Mouse (Mus musculus): Measurements from ENCODE around the gene Krtap6-1.
"Not testable (repeated sequence)": the region's sequence is repeated elsewhere in the genome, so short reads cannot be mapped to it uniquely, and the experiment has no call there.

The Krtap6-1 gene

DNA sequence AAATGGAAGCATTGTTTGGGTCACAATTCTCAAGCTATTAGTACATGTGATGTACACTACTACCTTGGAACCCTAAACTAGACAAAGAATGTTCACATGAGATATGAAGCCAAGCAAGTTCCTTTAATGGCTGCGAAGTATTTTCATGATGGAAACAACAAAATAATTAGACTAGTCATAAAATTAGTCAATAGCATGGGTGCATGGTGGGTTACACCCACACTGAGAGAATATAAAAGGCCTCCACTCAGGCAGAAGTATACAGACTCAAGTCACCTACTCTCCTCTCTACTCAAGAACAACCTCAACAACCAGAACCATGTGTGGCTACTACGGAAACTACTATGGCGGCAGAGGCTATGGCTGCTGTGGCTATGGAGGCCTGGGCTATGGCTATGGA, at the start of gene Krtap6-1:
TSS of gene Krtap6-1 (plus strand) at position 301 of the 400 bp plus-strand sequence.
- not testable (repeated sequence) for DNase-seq (ENCODE audit: low spot score in 2 of 2)

DNA sequence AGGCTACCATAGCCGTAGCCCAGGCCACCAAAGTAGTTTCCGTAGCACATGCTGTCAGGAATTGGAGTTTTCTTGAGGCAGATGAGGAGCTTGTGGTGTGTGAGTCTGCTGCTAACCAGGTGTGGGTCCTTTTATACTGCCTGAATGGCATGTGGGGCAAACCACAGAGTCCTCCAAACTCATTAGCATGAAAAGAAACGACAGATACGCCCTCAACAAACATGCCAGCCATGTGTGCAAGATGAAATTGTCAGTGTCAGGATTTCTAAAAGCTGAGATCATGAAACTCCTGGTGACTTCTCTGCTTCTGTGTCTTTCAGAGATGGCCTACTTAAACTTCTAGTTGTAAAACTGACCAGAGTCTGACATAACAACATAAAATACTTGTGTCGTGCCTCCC, 20.8 kb upstream of the Krtap6-1 start, which contains the start of gene Krtap22-2:
TSS of gene Krtap22-2 (minus strand) at position 101 of the 400 bp plus-strand sequence.
- DNase-seq (ENCODE audit: low spot score in 2 of 2) = no peak

DNA sequence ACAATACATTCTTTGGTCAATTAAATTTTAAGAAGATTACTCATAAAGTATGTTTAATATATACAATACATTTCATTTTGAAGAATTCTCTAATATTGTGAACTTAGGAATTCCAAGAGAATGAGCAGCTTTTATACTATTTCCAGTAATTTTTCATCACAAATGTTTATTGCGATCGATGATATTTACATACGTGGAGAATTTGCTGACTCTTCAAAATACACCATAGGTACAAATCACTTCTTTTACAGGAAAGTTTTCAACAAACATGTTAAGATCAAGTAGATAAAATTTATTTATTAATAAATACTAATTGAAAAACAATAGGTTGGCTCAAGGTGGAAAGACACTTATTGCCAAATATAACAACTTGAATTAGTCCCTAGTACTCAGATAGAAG, 17.5 kb upstream of the Krtap6-1 start:
- DNase-seq (ENCODE audit: low spot score in 2 of 2) = no peak

DNA sequence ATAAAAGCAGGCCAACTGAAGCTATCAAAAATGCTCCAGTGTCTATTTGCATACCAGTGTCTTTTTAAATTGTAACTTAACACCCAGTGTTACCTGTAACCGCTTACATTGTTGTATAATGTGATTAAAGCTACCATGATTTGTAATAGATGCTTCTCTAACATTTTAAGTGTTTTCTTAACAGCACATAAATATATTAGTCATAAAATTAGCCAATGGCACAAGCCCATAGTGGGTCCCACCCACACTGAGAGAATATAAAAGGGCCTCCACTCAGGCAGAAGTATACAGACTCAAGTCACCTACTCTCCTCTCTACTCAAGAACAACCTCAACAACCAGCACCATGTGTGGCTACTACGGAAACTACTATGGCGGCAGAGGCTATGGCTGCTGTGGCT, 16.5 kb upstream of the Krtap6-1 start, which contains the start of gene Gm10229:
TSS of gene Gm10229 (plus strand) at position 301 of the 400 bp plus-strand sequence.
- not testable (repeated sequence) for DNase-seq (ENCODE audit: low spot score in 2 of 2)

DNA sequence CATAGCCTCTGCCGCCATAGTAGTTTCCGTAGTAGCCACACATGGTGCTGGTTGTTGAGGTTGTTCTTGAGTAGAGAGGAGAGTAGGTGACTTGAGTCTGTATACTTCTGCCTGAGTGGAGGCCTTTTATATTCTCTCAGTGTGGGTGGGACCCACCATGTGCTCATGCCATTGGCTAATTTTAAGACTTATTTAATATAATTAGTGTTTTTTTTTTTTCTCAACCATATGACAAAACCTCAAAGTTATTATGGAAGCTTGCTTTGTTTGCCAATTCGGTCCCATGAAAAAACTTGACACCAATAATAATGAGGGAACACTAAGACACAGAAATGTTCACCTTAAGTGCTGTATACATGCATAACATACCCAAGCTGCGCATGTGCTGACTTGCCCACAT, 9.9 kb downstream of the Krtap6-1 start, which contains the start of gene Gm10228:
TSS of gene Gm10228 (minus strand) at position 101 of the 400 bp plus-strand sequence.
- DNase-seq (ENCODE audit: low spot score in 2 of 2) = not testable (repeated sequence)

DNA sequence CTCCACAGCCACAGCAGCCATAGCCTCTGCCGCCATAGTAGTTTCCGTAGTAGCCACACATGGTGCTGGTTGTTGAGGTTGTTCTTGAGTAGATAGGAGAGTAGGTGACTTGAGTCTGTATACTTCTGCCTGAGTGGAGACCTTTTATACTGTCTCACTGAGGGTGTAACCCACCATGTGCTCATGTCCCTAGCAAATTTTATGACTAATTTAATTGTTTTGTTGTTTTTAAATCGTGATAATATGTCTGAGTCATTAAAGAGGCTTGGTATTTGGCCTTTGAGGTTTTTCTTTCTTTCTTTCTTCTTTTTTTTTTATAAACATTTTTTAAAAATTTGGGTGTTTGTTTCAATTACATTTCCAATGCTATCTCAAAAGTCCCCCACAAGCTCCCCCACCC, 16.3 kb downstream of the Krtap6-1 start, which contains the start of gene Krtap6-5:
TSS of gene Krtap6-5 (minus strand) at position 101 of the 400 bp plus-strand sequence.
- DNase-seq (ENCODE audit: low spot score in 2 of 2) = no peak

DNA sequence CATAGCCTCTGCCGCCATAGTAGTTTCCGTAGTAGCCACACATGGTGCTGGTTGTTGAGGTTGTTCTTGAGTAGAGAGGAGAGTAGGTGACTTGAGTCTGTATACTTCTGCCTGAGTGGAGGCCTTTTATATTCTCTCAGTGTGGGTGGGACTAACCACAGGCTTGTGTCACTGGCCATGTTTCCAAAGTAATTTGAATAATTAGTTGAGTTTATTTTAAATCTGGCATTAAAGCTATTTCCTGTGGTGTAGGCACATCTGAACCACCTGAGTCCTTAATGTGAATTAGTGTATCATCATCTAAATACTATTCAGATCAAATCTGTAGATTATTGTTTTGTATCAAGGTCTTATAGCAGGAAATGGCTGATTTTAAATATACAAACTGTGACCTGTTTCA, 32.4 kb downstream of the Krtap6-1 start, which contains the start of gene 1110025L11Rik:
TSS of gene 1110025L11Rik (minus strand) at position 101 of the 400 bp plus-strand sequence.
- DNase-seq (ENCODE audit: low spot score in 2 of 2) = not testable (repeated sequence)

DNA sequence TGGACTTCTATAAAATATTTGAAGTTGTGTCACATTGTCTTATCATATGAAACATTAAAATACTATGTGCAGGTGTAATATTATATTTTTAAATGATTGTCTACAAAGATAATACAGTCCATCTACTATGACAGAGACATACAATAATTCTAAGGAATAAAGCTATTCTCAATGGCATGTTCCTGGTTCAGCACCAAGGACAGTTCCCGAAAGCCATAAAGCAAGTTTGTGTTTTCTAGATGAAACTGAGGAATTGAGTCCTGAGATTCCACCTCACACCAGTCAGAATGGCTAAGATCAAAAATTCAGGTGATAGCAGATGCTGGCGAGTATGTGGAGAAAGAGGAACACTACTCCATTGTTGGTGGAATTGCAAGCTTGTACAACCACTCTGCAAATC, 39.5 kb downstream of the Krtap6-1 start:
- not testable (repeated sequence) for DNase-seq (ENCODE audit: low spot score in 2 of 2)

Data from right cerebral cortex, postnatal 10 days (tissue).